Mouse (Mus musculus): ENCODE measurements around the gene Myrfl. TPM values are rescaled to one million over a fixed set of nuclear protein-coding genes. Genes with fewer than 3 reads are reported as not detected.

The Myrfl gene
- polyA plus RNA-seq, 1 experiment, result not detected

DNA sequence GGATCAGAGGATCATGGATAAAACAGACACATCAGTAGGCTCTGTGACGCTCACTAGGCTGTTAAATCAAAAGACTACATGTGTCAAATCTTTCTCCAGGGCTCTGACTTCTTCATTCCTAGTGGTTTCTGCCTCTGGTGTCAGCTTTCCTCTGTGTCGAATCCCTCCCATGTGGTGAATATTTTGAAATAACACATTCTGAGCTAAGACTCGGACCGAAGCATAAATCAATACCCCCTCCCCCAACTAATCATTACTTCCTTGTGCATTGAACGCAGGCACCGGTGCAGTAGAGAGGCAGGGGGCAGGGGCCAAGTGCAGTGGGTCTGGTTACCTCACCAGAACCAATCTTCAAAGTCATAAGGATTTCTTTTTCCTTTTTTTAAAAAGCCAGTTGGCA is 155.4 kb downstream of the Myrfl start:
- H3K79me3 ChIP-seq (ENCODE audit: low read depth), result no peaks in the 10 kb centered on the region
- H3K27me3 ChIP-seq (ENCODE audit: control insufficient read depth, insufficient read depth, insufficient read length), result no peaks in the 10 kb centered on the region
- no peak overlapping the region for H3ac ChIP-seq (ENCODE audit: control insufficient read depth, insufficient read length, low read depth)
- H3K79me2 ChIP-seq (ENCODE audit: control insufficient read depth, insufficient read depth), result no peaks in the 10 kb centered on the region
- no peaks in the 10 kb centered on the region for H3K36me3 ChIP-seq (ENCODE audit: control insufficient read depth, insufficient read depth)
- TF ChIP-seq CEBPB (IDR thresholded peaks at IDR 0.05; ENCODE audit: low read depth), result no peak
- H3K4me3 ChIP-seq (ENCODE audit: insufficient read depth, poor library complexity, severe bottlenecking), result no peak overlapping the region

- no peaks in the 10 kb centered on the region for H3K79me2 ChIP-seq (ENCODE audit: control insufficient read depth, insufficient read depth)
- no peak for TF ChIP-seq CEBPB (IDR thresholded peaks at IDR 0.05; ENCODE audit: low read depth)
- no peak for TF ChIP-seq MYOD1 (IDR thresholded peaks at IDR 0.05; ENCODE audit: control insufficient read depth, insufficient read length, low read depth)
- no peak for TF ChIP-seq FOSL1 (IDR thresholded peaks at IDR 0.05; ENCODE audit: insufficient read depth, low read length, poor library complexity, severe bottlenecking)
- TF ChIP-seq MAX (IDR thresholded peaks at IDR 0.05), result no peak
- TF ChIP-seq MYOG (IDR thresholded peaks at IDR 0.05; ENCODE audit: control insufficient read depth, extremely low read depth, insufficient read length), result no peak
- no peak for TF ChIP-seq USF1 (IDR thresholded peaks at IDR 0.05; ENCODE audit: low read depth)
- TF ChIP-seq CTCF (IDR thresholded peaks at IDR 0.05; ENCODE audit: control insufficient read depth, insufficient read depth, insufficient read length), result no peak
- H3K27me3 ChIP-seq (ENCODE audit: control insufficient read depth, insufficient read depth, insufficient read length), result no peaks in the 10 kb centered on the region
- H3K79me3 ChIP-seq (ENCODE audit: low read depth), result no peaks in the 10 kb centered on the region
- no peaks in the 10 kb centered on the region for H3K36me3 ChIP-seq (ENCODE audit: control insufficient read depth, insufficient read depth)
- H3K4me3 ChIP-seq (ENCODE audit: insufficient read depth, poor library complexity, severe bottlenecking), result no peak overlapping the region
- H3ac ChIP-seq (ENCODE audit: control insufficient read depth, insufficient read length, low read depth), result no peak overlapping the region
Measured at GRCm38 (mm10) chr10:116740073-116740472, 156.6 kb downstream of the Myrfl start.

- Histone ChIP-seq H3K79me3 (ENCODE audit: low read depth) (no peaks in the 10 kb centered on the region), H3K79me2 (ENCODE audit: control insufficient read depth, insufficient read depth) (no peaks in the 10 kb centered on the region), H3ac (ENCODE audit: control insufficient read depth, insufficient read length, low read depth) (no peak overlapping the region), H3K36me3 (ENCODE audit: control insufficient read depth, insufficient read depth) (no peaks in the 10 kb centered on the region), H3K4me3 (ENCODE audit: insufficient read depth, poor library complexity, severe bottlenecking) (no peak overlapping the region), H3K27me3 (ENCODE audit: control insufficient read depth, insufficient read depth, insufficient read length) (no peaks in the 10 kb centered on the region)
- TF ChIP-seq MAX (IDR thresholded peaks at IDR 0.05), result no peak
- no peak for TF ChIP-seq MYOD1 (IDR thresholded peaks at IDR 0.05; ENCODE audit: control insufficient read depth, insufficient read length, low read depth)
- TF ChIP-seq CTCF (IDR thresholded peaks at IDR 0.05; ENCODE audit: control insufficient read depth, insufficient read depth, insufficient read length), result no peak
- no peak for TF ChIP-seq FOSL1 (IDR thresholded peaks at IDR 0.05; ENCODE audit: insufficient read depth, low read length, poor library complexity, severe bottlenecking)
- no peak for TF ChIP-seq CEBPB (IDR thresholded peaks at IDR 0.05; ENCODE audit: low read depth)
- no peak for TF ChIP-seq USF1 (IDR thresholded peaks at IDR 0.05; ENCODE audit: low read depth)
- no peak for TF ChIP-seq MYOG (IDR thresholded peaks at IDR 0.05; ENCODE audit: control insufficient read depth, extremely low read depth, insufficient read length)
Measured at GRCm38 (mm10) chr10:116738533-116738932, 158.2 kb downstream of the Myrfl start.

GRCm38 (mm10) chr10:116735607-116736006 is 161.1 kb downstream of the Myrfl start:
- H3ac ChIP-seq (ENCODE audit: control insufficient read depth, insufficient read length, low read depth), result no peak overlapping the region
- no peaks in the 10 kb centered on the region for H3K79me2 ChIP-seq (ENCODE audit: control insufficient read depth, insufficient read depth)
- H3K27me3 ChIP-seq (ENCODE audit: control insufficient read depth, insufficient read depth, insufficient read length), result no peaks in the 10 kb centered on the region
- no peak overlapping the region for H3K4me3 ChIP-seq (ENCODE audit: insufficient read depth, poor library complexity, severe bottlenecking)
- H3K36me3 ChIP-seq (ENCODE audit: control insufficient read depth, insufficient read depth), result no peaks in the 10 kb centered on the region
- H3K79me3 ChIP-seq (ENCODE audit: low read depth), result no peaks in the 10 kb centered on the region
- TF ChIP-seq MAX (IDR thresholded peaks at IDR 0.05) (no peak), FOSL1 (IDR thresholded peaks at IDR 0.05; ENCODE audit: insufficient read depth, low read length, poor library complexity, severe bottlenecking) (no peak), CTCF (IDR thresholded peaks at IDR 0.05; ENCODE audit: control insufficient read depth, insufficient read depth, insufficient read length) (no peak), MYOG (IDR thresholded peaks at IDR 0.05; ENCODE audit: control insufficient read depth, extremely low read depth, insufficient read length) (no peak), CEBPB (IDR thresholded peaks at IDR 0.05; ENCODE audit: low read depth) (no peak), USF1 (IDR thresholded peaks at IDR 0.05; ENCODE audit: low read depth) (no peak), MYOD1 (IDR thresholded peaks at IDR 0.05; ENCODE audit: control insufficient read depth, insufficient read length, low read depth) (no peak)

GRCm38 (mm10) chr10:116733651-116734050 is 163.1 kb downstream of the Myrfl start:
- Histone ChIP-seq H3K4me3 (ENCODE audit: insufficient read depth, poor library complexity, severe bottlenecking) (no peak overlapping the region), H3K36me3 (ENCODE audit: control insufficient read depth, insufficient read depth) (no peaks in the 10 kb centered on the region), H3ac (ENCODE audit: control insufficient read depth, insufficient read length, low read depth) (no peak overlapping the region), H3K27me3 (ENCODE audit: control insufficient read depth, insufficient read depth, insufficient read length) (no peaks in the 10 kb centered on the region), H3K79me2 (ENCODE audit: control insufficient read depth, insufficient read depth) (no peaks in the 10 kb centered on the region), H3K79me3 (ENCODE audit: low read depth) (no peaks in the 10 kb centered on the region)
- TF ChIP-seq FOSL1 (IDR thresholded peaks at IDR 0.05; ENCODE audit: insufficient read depth, low read length, poor library complexity, severe bottlenecking), result no peak
- no peak for TF ChIP-seq CEBPB (IDR thresholded peaks at IDR 0.05; ENCODE audit: low read depth)
- TF ChIP-seq MYOD1 (IDR thresholded peaks at IDR 0.05; ENCODE audit: control insufficient read depth, insufficient read length, low read depth), result no peak
- no peak for TF ChIP-seq USF1 (IDR thresholded peaks at IDR 0.05; ENCODE audit: low read depth)
- no peak for TF ChIP-seq MAX (IDR thresholded peaks at IDR 0.05)

GRCm38 (mm10) chr10:116730033-116730652 is 166.6 kb downstream of the Myrfl start:
- no peak for TF ChIP-seq FOSL1 (IDR thresholded peaks at IDR 0.05; ENCODE audit: insufficient read depth, low read length, poor library complexity, severe bottlenecking)
- no peak for TF ChIP-seq CEBPB (IDR thresholded peaks at IDR 0.05; ENCODE audit: low read depth)
- TF ChIP-seq MAX (IDR thresholded peaks at IDR 0.05), result no peak
- TF ChIP-seq USF1 (IDR thresholded peaks at IDR 0.05; ENCODE audit: low read depth), result no peak
- no peak for TF ChIP-seq MYOG (IDR thresholded peaks at IDR 0.05; ENCODE audit: control insufficient read depth, extremely low read depth, insufficient read length)
- no peak for TF ChIP-seq MYOD1 (IDR thresholded peaks at IDR 0.05; ENCODE audit: control insufficient read depth, insufficient read length, low read depth)
- no peak for TF ChIP-seq CTCF (IDR thresholded peaks at IDR 0.05; ENCODE audit: control insufficient read depth, insufficient read depth, insufficient read length)
- H3K4me3 ChIP-seq (ENCODE audit: insufficient read depth, poor library complexity, severe bottlenecking), result no peak overlapping the region

More at GRCm38 (mm10) chr10:116730033-116730652, 166.6 kb downstream of the Myrfl start:
- no peak overlapping the region for H3ac ChIP-seq (ENCODE audit: control insufficient read depth, insufficient read length, low read depth)
- H3K36me3 ChIP-seq (ENCODE audit: control insufficient read depth, insufficient read depth), result no peaks in the 10 kb centered on the region
- H3K27me3 ChIP-seq (ENCODE audit: control insufficient read depth, insufficient read depth, insufficient read length), result no peaks in the 10 kb centered on the region
- no peaks in the 10 kb centered on the region for H3K79me3 ChIP-seq (ENCODE audit: low read depth)
- H3K79me2 ChIP-seq (ENCODE audit: control insufficient read depth, insufficient read depth), result no peaks in the 10 kb centered on the region

Data from C2C12 (cell line).